Mouse (Mus musculus) ES-Bruce4 (cell line): Measurements from ENCODE around the gene Fcrl6.

Source experiments
- CTCF ChIP-seq: IDR thresholded peaks from one replicate; pipeline ENCODE4 v1.8.1; 2011; ENCODE audit warnings: low read depth, low read length
- EP300 ChIP-seq: IDR thresholded peaks from 2 replicates; pipeline ENCODE4 v1.6.1; 2011; ENCODE audit warnings: low read depth, low read length; ENCODE audit not compliant: insufficient read depth
- POLR2A ChIP-seq: IDR thresholded peaks from one replicate; pipeline ENCODE4 v1.8.1; 2011; ENCODE audit warnings: low read length; ENCODE audit not compliant: insufficient read depth

DNA sequence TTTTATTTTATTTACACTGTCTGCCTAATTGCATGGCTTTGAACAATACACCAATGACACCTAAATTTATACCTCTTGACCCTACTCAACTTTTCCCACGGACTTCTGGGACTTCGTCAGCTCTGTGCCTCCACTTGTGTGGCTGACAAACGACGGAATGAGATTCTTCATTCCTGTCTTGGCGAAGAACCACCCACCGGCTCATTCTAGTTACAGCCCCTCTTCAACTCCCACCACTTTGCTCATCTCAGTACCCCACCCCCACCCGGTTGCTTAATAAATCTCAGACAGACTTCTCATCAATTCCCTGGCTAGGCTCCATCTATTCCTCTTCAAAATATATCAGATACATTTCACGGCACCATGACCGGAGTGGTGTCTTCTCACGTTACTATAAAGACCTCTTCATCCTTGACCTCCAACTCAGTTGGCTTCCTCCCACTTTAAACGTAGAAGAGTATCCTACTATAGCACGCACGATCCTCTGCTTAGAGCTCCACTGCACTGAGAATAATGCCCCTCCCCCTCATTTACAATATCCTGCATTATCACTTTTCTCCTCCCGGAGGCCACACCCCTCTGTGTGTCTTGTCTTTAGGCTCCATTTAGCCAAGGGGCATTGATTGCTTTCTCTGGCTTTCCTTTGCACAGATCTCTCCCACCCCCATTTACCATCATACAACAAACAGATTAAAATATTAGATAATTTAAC is 15.2 kb upstream of the Fcrl6 start:
- no peak for TF ChIP-seq EP300
- no peak for TF ChIP-seq CTCF
- no peak for TF ChIP-seq POLR2A
